Mouse (Mus musculus) spleen, postnatal 10 days (tissue): Measurements from ENCODE around the gene Cd7.
"Not testable (repeated sequence)": the region's sequence is repeated elsewhere in the genome, so short reads cannot be mapped to it uniquely, and the experiment has no call there.

Source experiments
- DNase-seq, 2 experiments: peaks; one replicate each; pipeline ENCODE4 v3.0.0; 2021 to 2022; ENCODE audit warnings: low spot score in 2 of 2

Gene Cd7

DNA sequence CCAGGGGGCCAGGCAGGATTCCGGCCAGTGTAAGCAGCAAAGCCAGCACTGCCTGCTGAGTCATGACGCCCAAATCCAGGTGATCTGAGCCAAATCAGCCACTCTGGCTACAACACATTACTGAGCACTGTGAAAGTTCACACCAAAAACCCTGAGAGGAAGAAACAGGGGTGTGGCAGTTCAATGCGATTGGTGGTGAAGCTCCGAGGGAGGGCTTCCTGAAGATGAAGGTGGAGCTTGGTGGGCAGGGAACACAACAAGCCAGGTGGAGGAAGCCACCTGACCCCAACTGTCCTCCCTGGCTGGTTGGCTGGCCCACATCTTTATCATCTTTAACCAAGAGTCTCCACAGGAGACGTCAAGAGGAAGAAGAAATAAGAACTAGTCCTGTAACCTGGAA lies at the start of gene Cd7:
Gene Cd7, minus strand, starts transcription at position 117 of the 400 bp plus-strand sequence.
- no peak for DNase-seq

DNA sequence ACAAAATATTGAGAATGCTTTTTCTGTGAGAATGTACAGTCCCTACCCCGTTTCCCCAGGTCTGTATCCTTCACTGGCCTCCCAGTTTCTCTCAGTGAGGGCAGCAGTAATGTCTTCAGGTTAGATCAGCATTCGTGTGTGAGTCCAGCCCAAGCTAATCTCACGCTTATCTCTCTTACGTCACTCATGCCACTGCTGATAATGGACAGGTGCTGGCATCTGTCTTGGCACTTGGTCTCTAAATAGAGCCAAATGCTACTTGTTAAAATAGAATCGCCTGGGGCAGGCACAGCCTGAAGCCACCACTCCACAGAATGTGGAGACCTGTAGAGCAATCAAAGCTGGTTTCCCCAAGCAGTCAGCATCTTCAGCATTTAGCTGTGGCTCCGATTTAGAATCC lies 49.8 kb upstream of the Cd7 start:
- DNase-seq, result no peak

DNA sequence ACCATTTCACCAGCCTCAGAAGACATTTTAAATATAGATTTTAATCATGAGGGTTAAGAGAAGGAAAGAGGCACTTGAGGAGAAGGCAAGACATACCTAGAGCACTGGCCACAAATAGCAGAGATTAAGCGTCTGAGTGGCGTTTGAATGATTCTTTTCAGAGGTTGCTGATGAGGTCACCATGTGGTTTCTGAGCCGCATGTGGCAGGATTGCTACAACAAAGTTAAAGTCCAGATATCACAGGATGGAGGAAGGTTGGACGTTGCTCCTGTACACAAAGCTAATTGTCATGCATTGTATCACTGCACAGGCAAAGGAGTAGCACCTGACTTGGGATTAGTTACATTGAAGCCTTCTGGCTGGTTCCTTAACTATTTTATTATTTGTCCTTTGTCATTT lies 47.1 kb upstream of the Cd7 start:
- DNase-seq, result no peak

DNA sequence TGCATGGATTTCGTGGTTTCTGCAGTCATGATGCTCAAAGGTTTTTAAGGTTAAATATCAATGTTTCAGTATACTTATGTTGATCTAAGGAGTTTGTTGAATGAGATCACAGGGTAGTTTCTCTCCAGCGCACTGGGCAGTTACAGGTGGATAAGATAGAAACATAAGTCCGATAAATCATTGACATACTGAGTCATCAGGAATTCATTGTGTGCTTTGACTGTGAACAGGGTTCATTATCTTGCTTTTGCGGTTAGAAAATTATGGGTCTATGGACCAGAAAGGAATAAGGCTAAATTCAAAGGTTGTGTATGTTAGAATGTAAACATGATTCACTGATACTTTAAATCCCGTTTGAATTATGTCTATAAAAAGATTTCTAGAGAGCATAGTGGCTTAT lies 46.0 kb upstream of the Cd7 start:
- DNase-seq, result no peak

DNA sequence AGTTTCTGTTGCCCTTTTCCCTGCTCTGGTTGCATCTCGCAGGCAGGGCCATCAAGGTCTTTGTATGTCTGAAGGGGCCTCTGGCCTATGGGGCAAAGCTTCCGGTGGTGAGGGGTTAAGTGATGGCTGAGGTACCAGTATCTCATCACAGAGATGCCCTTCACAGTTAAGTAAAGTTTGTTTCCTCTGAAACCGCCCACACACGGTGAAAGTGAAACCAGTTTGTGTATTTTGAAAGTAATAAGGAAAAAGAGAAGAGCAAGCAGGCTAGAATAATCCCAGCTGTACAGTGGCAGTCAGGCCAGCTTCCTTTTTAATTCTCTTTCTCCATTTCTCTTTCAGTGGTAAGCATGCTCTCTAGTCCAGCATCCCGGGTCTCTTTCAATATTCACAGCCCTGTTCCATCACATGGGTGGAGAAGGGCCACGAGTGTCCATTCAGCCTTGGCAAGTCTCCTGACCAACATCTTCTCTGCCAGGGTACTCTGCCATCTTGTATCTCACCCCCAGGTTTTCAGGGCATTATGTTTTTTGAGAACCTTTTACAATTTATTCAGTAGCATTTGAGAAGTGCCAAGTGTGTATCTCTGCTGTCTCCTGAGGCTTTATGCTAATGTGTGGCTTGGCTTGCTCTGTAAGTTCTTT lies 43.8 kb upstream of the Cd7 start:
- peak in 1 of 2 experiments; percentile 63 for DNase-seq

DNA sequence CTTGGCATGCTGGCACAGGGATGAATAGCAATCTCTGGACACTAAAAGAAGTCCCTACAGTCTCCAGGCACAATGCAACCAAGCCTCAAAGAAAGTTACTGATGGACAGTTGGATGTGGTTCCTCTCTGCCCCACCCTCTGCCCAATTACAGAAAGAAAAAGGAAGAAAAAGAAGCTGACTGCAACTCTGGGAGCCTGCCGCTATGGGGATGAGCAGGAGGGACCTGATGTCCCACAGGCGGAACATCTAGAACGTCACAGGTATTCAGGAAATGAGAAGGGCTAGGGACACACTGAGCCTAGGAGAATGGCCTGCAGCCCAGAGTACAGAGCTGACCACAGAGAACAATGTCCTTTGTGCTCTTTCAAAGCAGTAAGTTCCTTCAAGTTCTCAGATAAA lies 43.0 kb upstream of the Cd7 start:
- no peak for DNase-seq

DNA sequence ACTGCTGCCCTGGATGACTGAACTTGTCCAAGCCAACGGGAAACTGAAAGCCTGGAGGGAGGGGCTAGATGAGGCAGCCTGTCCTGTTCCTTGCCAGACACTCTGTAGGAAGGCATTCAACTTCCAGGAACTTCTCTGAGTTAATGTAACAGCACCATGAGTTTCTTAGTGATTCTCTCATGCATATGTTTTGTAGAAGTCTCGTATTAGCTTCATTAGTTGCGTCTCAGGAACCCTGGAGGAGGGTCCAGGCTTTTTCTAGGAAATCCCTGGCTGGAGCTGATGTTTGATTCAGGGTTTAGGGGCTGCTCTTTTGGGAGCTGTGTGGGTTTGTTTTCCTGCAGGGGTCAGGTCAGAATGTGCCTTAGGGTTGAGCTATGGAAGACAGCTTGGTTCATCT lies 41.9 kb upstream of the Cd7 start, which contains the start of gene Sectm1a:
Gene Sectm1a, minus strand, starts transcription at position 101 of the 400 bp plus-strand sequence.
- DNase-seq, result no peak

DNA sequence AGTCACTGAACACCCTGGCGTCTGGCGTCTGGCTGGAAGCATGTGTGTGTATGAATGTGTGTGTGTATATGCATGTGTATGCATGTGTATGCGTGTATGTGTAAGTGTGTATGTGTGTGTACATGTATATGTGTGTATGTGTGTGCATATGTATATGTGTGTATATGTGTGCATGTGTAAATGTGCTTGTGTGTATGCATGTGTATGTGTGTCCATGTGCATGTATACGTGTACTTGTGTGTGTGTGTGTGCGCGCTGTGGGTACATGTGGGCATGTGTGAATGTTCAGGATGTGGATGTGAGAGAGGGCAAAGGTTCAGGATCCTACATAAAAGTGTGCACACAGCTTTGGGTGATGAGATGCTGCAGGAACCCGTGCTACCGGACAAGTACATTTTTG lies 41.1 kb upstream of the Cd7 start:
- DNase-seq, result no peak

DNA sequence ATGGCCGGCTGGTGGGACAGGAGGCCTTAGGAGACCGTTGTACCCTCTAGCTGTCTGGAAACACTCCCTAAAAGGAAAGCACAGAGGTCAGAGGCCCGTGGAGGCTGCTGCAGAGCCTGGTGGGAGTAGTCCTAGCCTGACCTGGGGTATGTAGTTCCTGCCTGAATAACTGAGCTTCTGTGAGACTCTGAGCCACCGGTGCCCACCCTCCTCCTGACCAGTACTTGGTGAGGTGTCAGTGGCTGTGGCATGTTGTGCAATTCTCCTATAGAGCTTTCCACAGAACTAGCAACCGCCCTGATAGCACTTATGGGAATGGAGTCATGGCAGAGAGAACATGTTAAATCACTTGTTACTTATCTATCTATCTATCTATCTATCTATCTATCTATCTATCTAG lies 36.4 kb upstream of the Cd7 start:
- no peak for DNase-seq

DNA sequence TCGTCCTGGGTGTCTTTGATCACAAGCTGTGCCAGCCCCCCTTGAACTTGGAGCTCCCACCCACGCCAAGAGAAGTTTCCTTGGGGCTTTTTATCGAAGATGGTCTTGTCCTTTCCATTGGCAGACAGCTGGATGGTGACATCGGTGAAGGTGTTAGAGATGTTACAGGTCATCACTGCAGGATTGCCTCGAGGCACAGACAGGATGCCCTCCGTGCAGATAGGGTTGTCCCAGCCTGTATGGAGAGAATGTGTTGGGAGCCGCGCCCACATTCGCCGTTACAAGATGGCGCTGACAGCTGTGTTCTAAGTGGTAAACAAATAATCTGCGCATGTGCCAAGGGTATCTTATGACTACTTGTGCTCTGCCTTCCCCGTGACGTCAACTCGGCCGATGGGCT lies 30.4 kb upstream of the Cd7 start:
- DNase-seq, result not testable (repeated sequence)

DNA sequence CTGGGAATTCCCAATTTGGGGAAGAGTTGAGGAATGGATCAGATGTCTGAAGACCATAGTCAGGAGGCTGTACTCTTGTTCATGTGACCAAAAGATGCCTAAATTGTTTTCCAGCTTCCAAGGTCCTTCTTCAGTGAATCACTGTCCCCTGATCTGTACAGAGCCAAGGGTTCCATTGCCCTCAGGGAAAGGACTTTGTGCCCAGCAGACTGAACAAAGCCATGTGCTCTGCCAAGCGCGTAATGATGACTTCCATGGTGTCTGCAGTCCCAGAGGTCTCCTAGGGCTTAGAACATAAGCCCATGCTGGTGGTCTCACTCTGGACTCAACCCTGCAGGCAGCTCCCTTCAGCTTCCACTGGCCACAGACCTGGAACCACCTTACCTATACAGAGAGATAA lies 28.7 kb upstream of the Cd7 start:
- no peak for DNase-seq

DNA sequence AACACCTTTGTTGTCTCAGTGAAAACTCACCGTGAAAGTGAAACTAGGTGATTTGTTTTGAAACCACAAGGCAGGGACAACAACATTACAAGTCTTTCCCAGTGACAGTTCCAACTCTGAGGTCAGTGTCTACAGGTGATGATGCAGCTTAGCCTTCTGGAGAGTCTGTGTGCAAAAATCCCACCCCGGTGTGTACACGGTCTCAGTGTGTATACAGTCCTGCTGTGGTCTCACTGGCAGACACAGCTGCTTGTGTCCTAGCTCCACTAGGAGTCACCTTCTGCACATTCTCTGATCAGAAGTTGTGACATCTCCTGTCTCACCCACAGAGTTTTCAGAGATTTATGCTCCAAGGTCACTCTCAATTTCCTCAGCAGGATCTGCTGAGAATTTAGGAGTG lies 25.0 kb upstream of the Cd7 start:
- DNase-seq, result no peak

DNA sequence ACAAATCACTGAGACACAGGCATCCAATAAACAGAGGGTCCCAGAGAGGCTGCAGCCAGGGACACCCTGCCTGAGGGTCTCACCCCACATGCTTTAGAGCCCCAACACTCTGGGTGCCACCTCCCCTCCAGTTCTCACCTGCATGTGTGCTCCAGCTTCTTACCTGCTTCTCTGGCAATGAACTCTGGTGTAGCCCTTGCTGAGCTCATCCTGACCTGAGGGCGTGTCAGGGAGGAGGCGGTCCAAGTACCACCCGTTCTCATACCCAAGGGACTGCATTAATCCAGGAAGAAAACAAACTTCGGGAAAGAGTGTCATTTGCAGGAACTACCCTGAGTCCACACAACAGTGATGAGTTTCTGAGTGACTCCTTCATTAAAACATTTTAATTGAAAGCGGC lies 24.2 kb upstream of the Cd7 start, which contains the start of gene Sectm1b:
Gene Sectm1b, minus strand, starts transcription at position 191 of the 400 bp plus-strand sequence.
- DNase-seq, result no peak

DNA sequence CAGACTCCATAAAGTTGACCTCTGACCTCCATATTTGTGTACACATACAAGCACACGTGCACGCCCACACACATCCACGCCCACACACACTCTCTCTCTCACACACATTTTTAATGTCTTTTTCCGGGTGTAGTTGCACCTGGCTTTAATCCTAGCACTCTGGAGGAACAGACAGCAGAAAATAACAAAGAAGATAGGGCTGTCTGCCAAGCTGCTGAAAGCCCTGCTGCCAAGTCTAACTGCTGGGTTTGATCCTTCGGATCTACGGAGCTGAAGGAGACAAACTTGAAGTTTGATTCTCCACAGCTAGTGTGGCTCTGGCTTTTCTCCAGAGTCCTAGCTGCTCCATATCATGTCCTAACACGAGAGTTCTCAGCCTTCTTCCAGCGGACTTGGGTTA lies 22.4 kb upstream of the Cd7 start:
- DNase-seq, result no peak

DNA sequence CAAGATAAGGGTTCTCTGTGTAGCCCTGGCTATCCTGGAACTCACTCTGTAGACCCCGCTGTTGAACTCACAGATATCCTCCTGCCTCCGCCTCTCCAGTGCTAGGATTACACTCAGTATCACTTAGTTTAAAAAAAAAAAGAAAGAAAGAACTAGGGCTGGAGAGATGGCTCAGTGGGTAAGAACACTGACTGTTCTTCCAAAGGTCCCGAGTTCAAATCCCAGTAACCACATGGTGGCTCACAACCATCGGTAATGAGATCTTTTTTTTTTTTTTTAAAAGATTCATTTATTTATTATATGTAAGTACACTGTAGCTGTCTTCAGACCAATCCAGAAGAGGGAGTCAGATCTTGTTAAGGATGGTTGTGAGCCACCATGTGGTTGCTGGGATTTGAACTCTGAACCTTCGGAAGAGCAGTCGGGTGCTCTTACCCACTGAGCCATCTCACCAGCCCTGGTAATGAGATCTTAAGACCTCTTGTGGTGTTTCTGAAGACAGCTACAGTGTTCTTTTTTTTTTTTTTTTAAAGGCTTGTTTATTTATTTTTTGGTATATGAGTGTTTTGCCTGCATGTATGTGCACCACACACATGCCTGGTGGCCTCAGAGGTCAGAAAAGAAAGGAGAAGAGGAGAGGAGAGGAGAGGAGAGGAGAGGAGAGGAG lies 21.3 kb upstream of the Cd7 start:
- not testable (repeated sequence) for DNase-seq

DNA sequence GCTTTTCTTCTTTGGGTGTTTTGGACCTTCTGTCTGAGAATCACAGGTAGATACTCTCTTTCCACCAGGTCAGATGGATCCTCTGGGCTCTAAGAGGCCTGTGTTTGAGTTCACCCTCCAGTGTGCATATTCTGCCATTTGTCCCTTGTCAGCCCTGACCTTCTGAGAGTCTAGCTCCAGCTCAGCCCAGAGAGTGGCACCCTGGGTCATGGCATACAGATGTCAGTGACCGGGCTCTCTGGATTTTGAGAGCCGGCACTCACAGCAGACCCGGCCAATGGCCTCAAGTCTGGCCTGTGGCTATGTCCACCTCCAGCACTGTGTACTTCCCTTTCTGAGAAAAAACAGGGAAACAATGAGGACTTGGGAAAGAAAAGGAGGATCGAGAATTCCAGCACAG lies 20.3 kb upstream of the Cd7 start:
- no peak for DNase-seq

DNA sequence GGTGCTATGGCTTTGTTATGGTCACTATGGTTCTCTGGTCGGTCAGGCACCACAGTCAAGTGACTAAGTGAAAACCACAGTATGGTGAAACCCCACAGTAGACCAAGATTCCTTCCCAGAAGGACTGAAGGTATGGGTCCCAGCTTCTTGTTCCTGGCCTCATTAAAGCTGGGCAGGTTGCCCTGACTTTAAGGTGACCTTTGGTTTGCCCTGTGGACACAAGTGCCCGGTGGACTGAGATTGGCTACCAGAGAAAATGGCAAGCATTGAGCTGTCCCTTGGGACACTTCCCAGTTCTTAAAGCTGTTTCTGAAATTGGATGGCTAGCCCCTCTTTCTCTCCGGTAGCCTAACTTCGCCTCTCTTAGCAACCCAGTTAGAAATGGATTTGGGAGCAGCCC lies 19.7 kb upstream of the Cd7 start:
- no peak for DNase-seq

DNA sequence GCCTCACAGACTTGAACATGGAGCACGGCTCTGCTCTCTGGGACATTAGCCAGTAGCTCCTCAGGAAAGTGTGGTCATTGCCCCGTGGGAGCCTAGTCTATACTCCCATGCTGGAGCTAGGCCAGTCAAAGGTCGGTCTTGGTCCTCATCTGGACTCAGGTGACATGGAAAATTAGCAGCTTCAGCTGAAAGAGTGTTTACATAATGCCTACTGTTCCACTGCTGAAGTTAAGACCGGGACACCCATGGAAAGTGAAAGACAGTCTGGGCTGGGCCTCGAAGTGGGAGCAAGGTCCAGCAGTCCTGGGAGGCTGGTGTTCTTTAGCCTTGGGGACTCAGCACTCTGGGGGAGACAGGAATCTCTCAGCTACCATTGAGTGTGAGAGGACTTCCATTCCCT lies 18.9 kb upstream of the Cd7 start:
- DNase-seq, result no peak

DNA sequence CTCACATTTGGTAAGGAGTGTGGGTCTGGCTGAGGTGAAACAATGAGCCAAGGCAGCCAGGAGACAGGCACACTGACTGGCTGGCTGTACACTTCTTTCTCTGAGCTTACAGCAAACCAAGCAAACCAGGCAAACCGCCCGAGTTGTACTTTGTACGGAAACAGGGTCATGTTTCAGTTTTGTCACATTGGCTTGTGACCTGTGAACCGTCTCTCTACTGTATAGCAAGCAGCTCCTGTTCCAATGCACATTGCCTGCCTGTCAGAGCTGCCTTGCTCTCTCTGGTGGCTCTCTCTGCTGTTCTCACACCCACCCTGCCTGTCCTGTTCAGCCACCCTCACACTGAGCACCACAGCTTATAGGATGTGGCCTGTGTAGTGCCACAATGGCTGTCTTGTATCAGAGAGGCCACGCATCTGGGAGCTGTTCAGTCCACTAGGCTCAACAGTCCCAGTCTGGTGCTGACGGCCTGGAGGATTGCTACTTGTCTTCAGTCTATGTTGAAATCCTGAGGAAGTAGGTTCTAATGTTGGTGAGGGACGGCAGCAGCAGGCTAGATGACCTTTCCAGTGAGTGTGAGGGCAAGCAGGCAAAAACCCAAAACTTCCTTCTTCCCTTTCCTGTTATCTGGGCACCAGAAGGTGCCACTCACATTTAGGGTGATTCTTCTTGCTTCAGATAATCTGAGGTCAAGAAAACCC lies 17.5 kb upstream of the Cd7 start:
- DNase-seq, result no peak

DNA sequence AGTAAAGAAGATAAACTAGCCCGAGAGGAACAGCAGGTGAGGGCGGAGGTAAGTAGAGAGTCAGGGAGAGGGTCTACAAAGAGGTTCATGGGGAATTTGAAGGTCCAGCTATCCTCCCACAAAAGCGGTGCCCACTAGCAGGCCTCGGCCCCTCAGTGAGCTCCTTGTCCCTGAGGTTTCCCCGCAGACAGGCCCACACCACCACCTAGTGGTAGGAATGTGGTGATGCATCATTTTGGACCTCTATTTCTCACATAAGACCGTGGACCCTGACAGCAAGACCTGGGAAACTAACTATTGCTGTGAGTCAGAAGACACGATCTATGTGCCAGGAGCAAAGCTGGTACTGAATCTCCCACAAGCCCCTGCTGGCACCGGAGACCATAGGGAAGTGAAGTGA lies 14.3 kb upstream of the Cd7 start:
- peak; percentile 64 to 80 for DNase-seq

DNA sequence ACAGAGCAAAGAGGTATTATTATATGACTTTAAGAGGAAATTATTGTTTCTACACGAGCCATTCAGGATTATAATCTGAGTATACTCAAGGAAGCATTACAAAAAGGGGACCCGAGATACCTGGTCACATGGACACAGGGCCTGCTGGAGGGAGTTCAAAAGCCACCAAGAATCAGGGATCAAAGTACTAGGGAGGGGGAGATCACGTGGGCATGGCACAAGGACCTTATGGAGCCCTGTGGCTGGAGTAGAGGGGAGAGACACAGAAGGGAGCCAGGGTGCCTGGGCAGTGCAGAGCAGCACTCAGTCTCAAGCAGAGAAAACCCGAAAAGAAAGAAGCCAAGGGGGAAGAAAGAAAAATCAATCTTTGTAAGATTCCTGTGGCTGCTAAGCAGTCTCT lies 13.2 kb upstream of the Cd7 start:
- DNase-seq, result no peak

DNA sequence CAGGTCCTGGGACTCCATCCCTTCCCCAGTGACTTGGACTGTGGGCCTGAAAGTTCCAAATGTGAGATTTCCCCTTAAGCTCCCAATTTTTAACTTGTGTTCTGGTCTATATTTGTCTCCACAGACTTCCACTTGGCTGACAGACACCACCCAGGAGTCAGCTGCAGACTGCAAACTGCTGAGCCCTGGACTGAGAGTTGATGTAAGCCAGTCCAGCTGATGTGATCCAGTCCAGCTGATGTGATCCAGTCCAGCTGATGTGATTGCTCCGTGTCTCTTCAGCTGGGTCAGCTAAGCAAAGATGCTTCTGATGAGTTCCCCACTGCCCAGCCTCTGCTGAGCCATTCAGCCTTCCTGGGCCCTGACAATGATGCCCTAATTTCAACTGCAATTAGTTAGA lies 12.6 kb upstream of the Cd7 start:
- DNase-seq, result no peak

DNA sequence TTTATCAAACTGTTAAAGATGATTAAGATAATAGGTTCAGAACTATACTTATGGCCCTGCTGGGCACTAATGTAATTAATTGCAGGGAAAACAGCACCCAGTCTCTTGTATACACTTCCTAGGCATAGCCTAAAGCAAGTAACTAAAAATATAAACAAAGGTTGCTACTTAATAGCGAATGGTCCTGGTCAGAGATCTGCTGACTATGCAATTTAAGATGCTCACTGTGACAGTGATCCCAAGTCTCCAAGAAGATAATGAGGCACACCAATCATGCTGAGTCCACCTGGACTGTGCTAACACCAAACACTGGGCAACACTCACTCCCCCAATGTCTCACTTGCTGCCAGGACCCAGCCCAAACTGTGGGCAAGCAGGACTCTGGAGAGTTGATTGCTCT lies 10.6 kb upstream of the Cd7 start:
- DNase-seq, result no peak
